Mouse (Mus musculus) MEL (cell line): ENCODE measurements around the gene Nek2. TPM values are rescaled to one million over a fixed set of nuclear protein-coding genes. Genes with fewer than 3 reads are reported as not detected.

Source experiments
- DNase-seq: peaks from one replicate; pipeline ENCODE4 v3.0.0; 2011; ENCODE audit warnings: low read depth, low spot score
- H3K27ac ChIP-seq: 2 replicates; pipeline ENCODE4 v1.5.1; 2012; ENCODE audit warnings: low read depth, mild to moderate bottlenecking, control low read depth, low read length, moderate library complexity; ENCODE audit not compliant: control insufficient read depth
- H3K27me3 ChIP-seq, 2 experiments: fragments of 150-350 bp in 1 of 2; sonication (generic) in 1 of 2; 2 replicates each; pipeline ENCODE4 v1.6.1; 2012; ENCODE audit warnings: low read length in 2 of 2, mild to moderate bottlenecking in 2 of 2, improper control_type of control experiment in 1 of 2, moderate library complexity in 1 of 2; ENCODE audit not compliant: insufficient read depth in 2 of 2, control insufficient read depth in 1 of 2
- H3K36me3 ChIP-seq, 2 experiments: 2 replicates each; pipeline ENCODE4 v1.6.1; 2012 to 2014; ENCODE audit warnings: low read length in 2 of 2, improper control_type of control experiment in 1 of 2, inconsistent platforms in 1 of 2, mild to moderate bottlenecking in 1 of 2; ENCODE audit not compliant: insufficient read depth in 2 of 2, control insufficient read depth in 1 of 2
- H3K4me1 ChIP-seq, 2 experiments: fragments of 150-350 bp in 1 of 2; sonication (generic) in 1 of 2; 2 replicates each; pipeline ENCODE4 v1.6.1; 2012; ENCODE audit warnings: low read length in 2 of 2, improper control_type of control experiment in 1 of 2, mild to moderate bottlenecking in 1 of 2; ENCODE audit not compliant: insufficient read depth in 2 of 2, control insufficient read depth in 1 of 2
- H3K4me3 ChIP-seq, 2 experiments: fragments of 150-350 bp in 1 of 2; sonication (generic) in 1 of 2; 2 replicates each; pipeline ENCODE4 v1.5.1; 2012; ENCODE audit warnings: low read depth in 2 of 2, low read length in 2 of 2, mild to moderate bottlenecking in 2 of 2, moderate library complexity in 2 of 2, control low read depth in 1 of 2, improper control_type of control experiment in 1 of 2; ENCODE audit not compliant: control insufficient read depth in 1 of 2, insufficient read depth in 1 of 2
- H3K79me2 ChIP-seq: 2 replicates; pipeline ENCODE4 v1.6.1; 2012; ENCODE audit warnings: mild to moderate bottlenecking, low read length, moderate library complexity; ENCODE audit not compliant: control insufficient read depth, poor library complexity, insufficient read depth
- H3K9ac ChIP-seq: 2 replicates; pipeline ENCODE4 v1.6.1; 2012; ENCODE audit warnings: low read depth, mild to moderate bottlenecking, control low read depth, low read length, moderate library complexity; ENCODE audit not compliant: control insufficient read depth, poor library complexity, severe bottlenecking
- H3K9me3 ChIP-seq: fragments of 150-350 bp; sonication (generic); replicated peaks from 2 replicates; pipeline ENCODE4 v1.6.1; 2012; ENCODE audit warnings: mild to moderate bottlenecking, low read length, improper control_type of control experiment, moderate library complexity; ENCODE audit not compliant: insufficient read depth
- CHD1 ChIP-seq: IDR thresholded peaks from 2 replicates; pipeline ENCODE4 v1.6.1; 2012; ENCODE audit warnings: low read depth, mild to moderate bottlenecking, inconsistent platforms, low read length, improper control_type of control experiment
- CTCF ChIP-seq, 3 experiments: IDR thresholded peaks in 2 of 3; conservative IDR thresholded peaks in 1 of 3; 2 replicates each; pipeline ENCODE4 v1.5.1; 2011 to 2012; ENCODE audit warnings: low read length in 3 of 3, low read depth in 2 of 3, mild to moderate bottlenecking in 2 of 3, improper control_type of control experiment in 1 of 3, inconsistent platforms in 1 of 3, mixed read lengths in 1 of 3, moderate library complexity in 1 of 3; ENCODE audit not compliant: control insufficient read depth in 1 of 3, insufficient read depth in 1 of 3, poor library complexity in 1 of 3, severe bottlenecking in 1 of 3
- ELF1 ChIP-seq: IDR thresholded peaks from 2 replicates; pipeline ENCODE4 v1.6.1; 2014; ENCODE audit warnings: low read depth, mild to moderate bottlenecking, inconsistent platforms, low read length, improper control_type of control experiment, moderate library complexity
- ETS1 ChIP-seq: IDR thresholded peaks from 2 replicates; pipeline ENCODE4 v1.6.1; 2012; ENCODE audit warnings: low read depth, mild to moderate bottlenecking, inconsistent platforms, low read length, improper control_type of control experiment, moderate library complexity
- GABPA ChIP-seq: IDR thresholded peaks from 2 replicates; pipeline ENCODE4 v1.6.1; 2012; ENCODE audit warnings: low read depth, mild to moderate bottlenecking, inconsistent platforms, low read length, improper control_type of control experiment, moderate library complexity
- GATA1 ChIP-seq: IDR thresholded peaks from 2 replicates; pipeline ENCODE4 v1.6.1; 2011; ENCODE audit warnings: low read depth, low read length, improper control_type of control experiment
- JUND ChIP-seq: IDR thresholded peaks from 2 replicates; pipeline ENCODE4 v1.6.1; 2011; ENCODE audit warnings: low read depth, mild to moderate bottlenecking, improper control_type of control experiment, low read length
- MAFK ChIP-seq: IDR thresholded peaks from 2 replicates; pipeline ENCODE4 v1.6.1; 2011; ENCODE audit warnings: low read depth, mild to moderate bottlenecking, low read length, improper control_type of control experiment, borderline replicate concordance
- MXI1 ChIP-seq: IDR thresholded peaks from 2 replicates; pipeline ENCODE4 v1.6.1; 2011; ENCODE audit warnings: mild to moderate bottlenecking, low read depth, low read length, improper control_type of control experiment
- MYC ChIP-seq: IDR thresholded peaks from 2 replicates; pipeline ENCODE4 v1.6.1; 2011; ENCODE audit warnings: low read depth, mild to moderate bottlenecking, low read length, improper control_type of control experiment, moderate library complexity
- NELFE ChIP-seq: IDR thresholded peaks from 2 replicates; pipeline ENCODE4 v1.6.1; 2011; ENCODE audit warnings: low read depth, low read length, improper control_type of control experiment
- POLR2A ChIP-seq, 2 experiments: IDR thresholded peaks; 2 replicates each; pipeline ENCODE4 v1.6.1; 2011 to 2012; ENCODE audit warnings: low read length in 2 of 2, mild to moderate bottlenecking in 2 of 2, control low read depth in 1 of 2, improper control_type of control experiment in 1 of 2, low read depth in 1 of 2, moderate library complexity in 1 of 2; ENCODE audit not compliant: control insufficient read depth in 1 of 2, insufficient read depth in 1 of 2, poor library complexity in 1 of 2
- RAD21 ChIP-seq: IDR thresholded peaks from 2 replicates; pipeline ENCODE4 v1.6.1; 2011; ENCODE audit warnings: mild to moderate bottlenecking, low read depth, low read length, improper control_type of control experiment
- SMC3 ChIP-seq: IDR thresholded peaks from 2 replicates; pipeline ENCODE4 v1.6.1; 2011; ENCODE audit warnings: low read depth, low read length, improper control_type of control experiment
- TBP ChIP-seq: IDR thresholded peaks from 2 replicates; pipeline ENCODE4 v1.8.0; 2011; ENCODE audit warnings: low read depth, low read length, improper control_type of control experiment
- TCF12 ChIP-seq: IDR thresholded peaks from 2 replicates; pipeline ENCODE4 v1.6.1; 2014; ENCODE audit warnings: low read depth, mild to moderate bottlenecking, inconsistent platforms, low read length, improper control_type of control experiment, moderate library complexity
- USF1 ChIP-seq: IDR thresholded peaks from 2 replicates; pipeline ENCODE4 v1.6.1; 2014; ENCODE audit warnings: low read depth, mild to moderate bottlenecking, inconsistent platforms, low read length, improper control_type of control experiment, moderate library complexity
- ZC3H11A ChIP-seq: IDR thresholded peaks from 2 replicates; pipeline ENCODE4 v1.6.1; 2012; ENCODE audit warnings: low read depth, mild to moderate bottlenecking, inconsistent platforms, low read length, improper control_type of control experiment
- ZMIZ1 ChIP-seq: IDR thresholded peaks from 2 replicates; pipeline ENCODE4 v1.6.1; 2012; ENCODE audit warnings: low read depth, mild to moderate bottlenecking, inconsistent platforms, low read length, improper control_type of control experiment, moderate library complexity
- ZNF384 ChIP-seq: IDR thresholded peaks from 2 replicates; pipeline ENCODE4 v1.6.1; 2012; ENCODE audit warnings: low read depth, mild to moderate bottlenecking, inconsistent platforms, low read length, improper control_type of control experiment
- polyA plus RNA-seq, 2 experiments: library from polyadenylated mRNA; stranded (reverse) in 1 of 2; unstranded in 1 of 2; fragments of >175 nt in 1 of 2; fragments of >200 nt in 1 of 2; gene quantifications; 2 replicates each; pipeline versions ENCODE4 v1.2.1 to v1.2.4; 2012; ENCODE audit warnings: low replicate concordance in 2 of 2, low read depth in 1 of 2; ENCODE audit not compliant: insufficient read length in 2 of 2, insufficient read depth in 1 of 2, missing spikeins in 1 of 2
- total RNA-seq: library from RNA; depleted of rRNA; stranded (reverse); fragments of 300-350 nt; gene quantifications from 2 replicates; pipeline ENCODE4 v1.2.3, GENCODE M21; 2012

Nek2 gene
- total and polyA plus RNA-seq, 3 experiments: 34.9 to 56.5 TPM; not detected in 1

DNA sequence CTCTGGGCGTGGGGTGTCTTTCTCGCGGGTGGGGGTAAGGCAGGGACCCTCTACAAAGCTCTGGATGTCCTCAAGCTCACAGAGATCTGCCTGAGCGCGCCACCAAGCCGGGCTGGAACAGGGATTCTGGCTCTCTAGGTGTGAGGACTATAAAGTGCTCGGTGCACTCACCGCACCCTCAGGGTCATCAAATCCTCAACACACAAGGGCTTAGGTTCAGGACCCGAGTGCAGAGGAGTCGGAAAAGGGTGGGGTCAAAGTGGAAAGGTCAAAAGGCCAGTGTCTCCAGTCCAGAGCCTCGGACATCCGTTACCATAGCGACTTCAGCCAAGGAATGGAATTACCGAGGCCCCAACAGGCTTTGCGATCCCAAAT, 306 bp upstream of the Nek2 start:
- no peaks in the 10 kb centered on the region; a peak in 1 of 4 replicates for H3K27me3 ChIP-seq

DNA sequence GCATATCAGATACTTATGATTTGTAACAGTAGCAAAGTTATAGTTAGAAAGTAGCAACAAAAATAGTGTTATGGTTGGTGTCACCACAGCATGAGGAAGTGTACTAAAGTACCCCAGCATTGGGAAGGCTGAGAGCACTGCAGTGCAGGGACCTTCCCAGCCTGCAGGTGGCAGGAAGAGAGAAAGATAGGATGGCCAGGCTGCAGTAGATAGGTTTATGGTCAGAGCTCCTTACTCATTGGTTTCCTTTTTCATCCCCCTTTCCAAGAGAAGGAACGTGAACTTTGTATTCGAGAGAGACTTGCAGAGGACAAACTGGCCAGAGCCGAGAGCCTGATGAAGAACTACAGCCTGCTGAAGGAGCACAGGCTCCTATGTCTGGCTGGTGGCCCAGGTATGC, 7.9 kb downstream of the Nek2 start:
- H3K27me3 ChIP-seq: no peaks in the 10 kb centered on the region
- H3K79me2 ChIP-seq: no peaks in the 10 kb centered on the region
- H3K4me1 ChIP-seq: no peaks in the 10 kb centered on the region
- TF ChIP-seq POLR2A (IDR thresholded peaks at IDR 0.05; ENCODE audit: control insufficient read depth in 1 of 2, insufficient read depth in 1 of 2, low read depth in 1 of 2, low read length in 2 of 2, poor library complexity in 1 of 2): no peak
- no peak for TF ChIP-seq GATA1
- no peak for TF ChIP-seq MAFK
- TF ChIP-seq ZNF384: no peak
- no peak for TF ChIP-seq JUND
- TF ChIP-seq RAD21: peak; percentile 36
- TF ChIP-seq MXI1: no peak
- no peak for TF ChIP-seq ETS1
- TF ChIP-seq SMC3: peak; percentile 64
- TF ChIP-seq USF1: no peak
- peak; percentile 23; the same call in 1 of the 2 replicates for TF ChIP-seq ZC3H11A
- no peak for TF ChIP-seq NELFE
- no peak for TF ChIP-seq TCF12
- no peak for TF ChIP-seq TBP
- TF ChIP-seq ZMIZ1: no peak
- TF ChIP-seq CHD1: no peak
- TF ChIP-seq ELF1: no peak
- TF ChIP-seq MYC: no peak
- TF ChIP-seq CTCF (IDR thresholded peaks at IDR 0.05 in 2 of 3, conservative IDR thresholded peaks at IDR 0.05 in 1 of 3; ENCODE audit: control insufficient read depth in 1 of 3, insufficient read depth in 1 of 3, low read depth in 2 of 3, low read length in 3 of 3, poor library complexity in 1 of 3, severe bottlenecking in 1 of 3): peak; percentile 38 to 58 (median 40)
- TF ChIP-seq GABPA: no peak
- no peaks in the 10 kb centered on the region for H3K9me3 ChIP-seq
- no peak overlapping the region for H3K9ac ChIP-seq
- no peak overlapping the region for H3K27ac ChIP-seq
- peak; percentile 54 for DNase-seq
- H3K4me3 ChIP-seq: no peak overlapping the region
- H3K36me3 ChIP-seq: peaks cover 0 to 7% of the 10 kb centered on the region in 2 experiments; a peak in 2 of 4 replicates

More for the DNA sequence above, 306 bp upstream of the Nek2 start:
- H3K36me3 ChIP-seq: peaks cover 0 to 4% of the 10 kb centered on the region in 2 experiments; a peak in 2 of 4 replicates
- peaks cover 10% of the 10 kb centered on the region for H3K79me2 ChIP-seq
- DNase-seq: no peak
- H3K4me1 ChIP-seq: peaks cover 0 to 9% of the 10 kb centered on the region in 2 experiments; a peak in 1 of 4 replicates
- TF ChIP-seq ZC3H11A: no peak
- peak overlapping the region; percentile 52 to 93 for H3K4me3 ChIP-seq
- peak overlapping the region; percentile 59 for H3K9ac ChIP-seq
- H3K27ac ChIP-seq: no peak overlapping the region
- no peaks in the 10 kb centered on the region for H3K9me3 ChIP-seq
